Mouse (Mus musculus): ENCODE measurements around the gene Chka. TPM values are rescaled to one million over a fixed set of nuclear protein-coding genes. Genes with fewer than 3 reads are reported as not detected.
A peak's percentile ranks its signal among the peaks of the same experiment; 100 is the strongest.

Gene Chka
- polyA plus RNA-seq, 1 experiment from 2014 or later, result 66.6 TPM

DNA sequence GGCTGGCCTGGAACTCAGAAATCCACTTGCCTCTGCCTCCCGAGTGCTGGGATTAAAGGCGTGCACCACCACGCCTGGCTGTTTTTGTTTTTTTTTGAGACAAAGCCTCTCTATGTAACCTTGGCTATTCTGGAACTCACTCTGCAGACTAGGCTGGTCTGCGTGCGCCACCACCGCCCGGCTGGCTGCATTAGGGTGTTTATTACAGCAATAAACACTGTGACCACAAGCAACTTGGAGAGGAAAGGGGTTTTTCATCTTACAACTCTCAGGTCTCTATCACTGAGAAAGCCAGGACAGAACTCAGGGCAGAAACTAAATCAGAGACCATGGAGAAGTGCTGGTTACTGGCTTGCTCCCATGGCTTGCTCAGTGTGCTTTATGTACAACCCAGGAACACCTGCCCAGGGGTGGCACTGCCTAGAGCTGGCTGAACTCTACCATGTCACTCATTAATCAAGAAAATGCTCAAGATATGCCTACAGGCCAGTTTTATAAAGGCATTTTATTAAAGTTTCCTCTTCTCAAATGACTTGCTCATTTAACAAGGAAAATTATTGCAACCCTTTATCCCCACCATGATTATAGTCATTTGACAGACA, 3.3 kb upstream of the Chka start:
- H3K9ac ChIP-seq, result no peak overlapping the region
- H3K4me2 ChIP-seq, result no peak overlapping the region
- 87% methylated on average over 7 of the region's 7 CpGs for WGBS
- no peaks in the 10 kb centered on the region for H3K27me3 ChIP-seq
- H3K4me1 ChIP-seq (replicated peaks), result peaks cover 13% of the 10 kb centered on the region
- H3K4me3 ChIP-seq, result no peak overlapping the region
- no peak for ATAC-seq (ENCODE audit: low FRiP score, low read depth)
- no peaks in the 10 kb centered on the region for H3K36me3 ChIP-seq
- H3K27ac ChIP-seq (replicated peaks), result no peak overlapping the region
- H3K9me3 ChIP-seq, result no peaks in the 10 kb centered on the region

DNA sequence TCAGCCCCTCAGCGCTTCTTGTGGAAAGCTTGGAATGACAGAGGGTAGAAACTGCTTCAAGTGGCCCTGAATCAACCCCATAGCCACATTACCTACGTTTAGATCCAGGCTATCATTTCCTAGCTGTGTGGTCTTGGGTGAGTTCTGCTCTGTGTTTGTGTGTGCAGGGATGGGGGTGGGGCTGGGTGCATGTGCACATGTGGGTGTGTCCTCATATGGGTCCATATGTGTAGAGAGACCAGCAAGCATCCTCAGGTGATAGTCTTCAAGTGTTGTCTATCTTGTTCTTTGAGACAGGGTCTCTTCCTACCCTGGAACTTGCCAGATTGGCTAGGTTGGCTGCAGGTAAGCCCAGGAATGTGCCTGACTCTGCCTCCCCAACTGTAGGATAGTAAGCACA, 2.3 kb upstream of the Chka start:
- no peaks in the 10 kb centered on the region for H3K27me3 ChIP-seq
- no peaks in the 10 kb centered on the region for H3K36me3 ChIP-seq
- H3K4me2 ChIP-seq, result no peak overlapping the region
- H3K9me3 ChIP-seq, result no peaks in the 10 kb centered on the region
- H3K27ac ChIP-seq (replicated peaks), result no peak overlapping the region
- H3K9ac ChIP-seq, result no peak overlapping the region
- 94% methylated on average over 2 of the region's 2 CpGs for WGBS
- peaks cover 22% of the 10 kb centered on the region for H3K4me1 ChIP-seq (replicated peaks)
- H3K4me3 ChIP-seq, result no peak overlapping the region
- no peak for ATAC-seq (ENCODE audit: low FRiP score, low read depth)

DNA sequence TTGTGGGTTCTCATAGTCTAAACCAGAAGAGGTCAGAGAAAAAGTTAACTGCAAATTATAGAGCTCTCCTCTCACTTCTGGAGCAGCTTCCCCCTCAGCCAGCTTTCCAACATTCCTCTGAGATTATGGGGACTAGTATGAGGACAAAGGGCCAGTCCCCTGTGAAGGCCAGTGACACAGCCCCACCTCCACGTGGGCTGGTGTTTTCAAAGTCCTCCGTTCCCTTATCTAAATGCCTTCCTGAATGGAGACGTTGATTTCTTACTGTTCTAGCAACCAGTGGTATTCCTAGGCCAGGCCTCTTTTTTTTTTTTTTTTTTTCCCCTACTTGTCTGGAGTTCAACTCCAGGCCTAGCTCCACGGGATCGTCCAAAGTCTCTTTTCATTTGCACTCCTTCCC, 1.5 kb upstream of the Chka start:
- H3K27ac ChIP-seq (replicated peaks), result no peak overlapping the region
- H3K4me3 ChIP-seq, result no peak overlapping the region
- H3K36me3 ChIP-seq, result no peaks in the 10 kb centered on the region
- peaks cover 28% of the 10 kb centered on the region for H3K4me1 ChIP-seq (replicated peaks)
- H3K27me3 ChIP-seq, result no peaks in the 10 kb centered on the region
- H3K9me3 ChIP-seq, result no peaks in the 10 kb centered on the region
- 66% methylated on average over 5 of the region's 5 CpGs for WGBS
- no peak overlapping the region for H3K4me2 ChIP-seq
- no peak overlapping the region for H3K9ac ChIP-seq
- no peak for ATAC-seq (ENCODE audit: low FRiP score, low read depth)

GRCm38 (mm10) chr19:3850847-3851469, 615 bp upstream of the Chka start:
- 5% methylated on average over 19 of the region's 19 CpGs for WGBS
- peak; percentile 5; the same call in 1 of the 2 replicates for ATAC-seq (ENCODE audit: low FRiP score, low read depth)
- H3K4me1 ChIP-seq (replicated peaks), result peaks cover 37% of the 10 kb centered on the region

DNA sequence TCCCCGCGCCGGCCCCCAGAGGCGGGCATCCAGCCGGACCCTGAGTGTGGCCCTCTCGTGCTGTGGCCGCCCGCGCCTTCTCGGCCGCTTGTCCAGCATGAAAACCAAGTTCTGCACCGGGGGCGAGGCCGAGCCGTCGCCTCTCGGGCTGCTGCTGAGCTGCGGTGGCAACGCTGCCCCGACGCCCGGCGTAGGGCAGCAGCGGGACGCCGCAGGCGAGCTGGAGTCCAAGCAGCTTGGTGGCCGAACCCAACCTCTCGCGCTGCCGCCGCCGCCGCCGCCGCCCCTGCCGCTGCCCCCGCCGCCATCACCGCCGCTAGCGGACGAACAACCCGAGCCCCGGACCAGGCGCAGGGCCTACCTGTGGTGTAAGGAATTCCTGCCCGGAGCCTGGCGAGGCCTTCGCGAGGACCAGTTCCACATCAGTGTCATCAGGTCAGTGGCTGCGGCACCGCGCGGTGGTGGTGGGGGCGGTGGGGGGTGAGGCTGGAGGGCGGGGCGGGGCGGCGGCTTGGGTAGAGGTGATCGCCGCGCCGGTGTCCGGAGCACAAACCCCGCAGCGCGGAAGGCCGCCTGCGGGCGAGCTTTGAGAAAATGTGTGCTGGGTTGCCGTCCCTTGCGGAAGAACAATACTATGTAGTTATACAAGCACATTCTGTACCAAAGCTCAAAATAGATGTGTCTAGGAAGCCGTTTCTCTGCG, 557 bp downstream of the Chka start:
- WGBS, result under 1% methylated on average over 68 of the region's 74 CpGs
- H3K4me2 ChIP-seq, result peak overlapping the region; percentile 64
- H3K27me3 ChIP-seq, result no peaks in the 10 kb centered on the region
- ATAC-seq (ENCODE audit: low FRiP score, low read depth), result no peak; the same call in 1 of the 2 replicates
- peak overlapping the region; percentile 75 for H3K4me3 ChIP-seq
- peak overlapping the region; percentile 98 for H3K27ac ChIP-seq (replicated peaks)
- no peaks in the 10 kb centered on the region for H3K36me3 ChIP-seq
- H3K4me1 ChIP-seq (replicated peaks), result peaks cover 45% of the 10 kb centered on the region
- no peaks in the 10 kb centered on the region for H3K9me3 ChIP-seq
- H3K9ac ChIP-seq, result peak overlapping the region; percentile 82

More at GRCm38 (mm10) chr19:3850847-3851469, 615 bp upstream of the Chka start:
- Histone ChIP-seq H3K27me3 (no peaks in the 10 kb centered on the region), H3K9ac (peak overlapping the region; percentile 32), H3K36me3 (no peaks in the 10 kb centered on the region), H3K9me3 (no peaks in the 10 kb centered on the region), H3K4me2 (peak overlapping the region; percentile 64), H3K27ac (replicated peaks) (peak overlapping the region; percentile 69), H3K4me3 (peak overlapping the region; percentile 75)

GRCm38 (mm10) chr19:3853121-3853520, 1.5 kb downstream of the Chka start:
- peak overlapping the region; percentile 75 for H3K4me3 ChIP-seq
- no peaks in the 10 kb centered on the region for H3K36me3 ChIP-seq
- no peaks in the 10 kb centered on the region for H3K27me3 ChIP-seq
- H3K9me3 ChIP-seq, result no peaks in the 10 kb centered on the region
- H3K27ac ChIP-seq (replicated peaks), result no peak overlapping the region
- ATAC-seq (ENCODE audit: low FRiP score, low read depth), result no peak
- H3K4me2 ChIP-seq, result peak overlapping the region; percentile 64
- no peak overlapping the region for H3K9ac ChIP-seq
- peaks cover 48% of the 10 kb centered on the region for H3K4me1 ChIP-seq (replicated peaks)
- WGBS, result 93% methylated on average over 10 of the region's 10 CpGs

GRCm38 (mm10) chr19:3853891-3854290, 2.3 kb downstream of the Chka start:
- H3K9ac ChIP-seq, result 0 out of 2 replicates have a peak overlapping the region, but pooled peaks have one; percentile 15
- no peak for ATAC-seq (ENCODE audit: low FRiP score, low read depth)
- H3K36me3 ChIP-seq, result no peaks in the 10 kb centered on the region
- no peak overlapping the region for H3K27ac ChIP-seq (replicated peaks)
- H3K4me2 ChIP-seq, result peak overlapping the region; percentile 64
- H3K4me1 ChIP-seq (replicated peaks), result peaks cover 48% of the 10 kb centered on the region
- H3K9me3 ChIP-seq, result no peaks in the 10 kb centered on the region
- no peaks in the 10 kb centered on the region for H3K27me3 ChIP-seq
- 95% methylated on average over 1 of the region's 1 CpGs for WGBS
- H3K4me3 ChIP-seq, result 0 out of 2 replicates have a peak overlapping the region, but pooled peaks have one; percentile 75

DNA sequence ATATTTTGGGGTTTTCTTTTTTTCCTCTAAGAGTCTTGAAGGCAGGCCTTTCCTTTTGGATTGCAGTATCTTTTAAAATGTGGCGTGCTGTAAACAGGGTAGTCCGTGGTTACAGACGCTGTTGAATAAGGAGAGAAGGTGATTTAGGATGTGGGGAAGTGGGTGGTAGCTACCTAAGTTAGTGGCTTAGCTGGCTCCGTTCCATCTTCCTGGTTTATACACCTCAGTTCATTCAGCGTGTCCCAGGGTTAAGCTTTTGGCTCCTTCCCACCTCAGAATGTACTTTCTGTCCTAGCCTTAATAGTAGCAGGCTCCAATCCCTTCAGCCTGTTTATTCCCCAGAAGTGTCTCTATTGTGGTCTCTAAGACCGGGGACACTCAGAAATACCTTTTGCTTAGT, 3.5 kb downstream of the Chka start:
- Histone ChIP-seq H3K9ac (no peak overlapping the region), H3K36me3 (no peaks in the 10 kb centered on the region), H3K4me3 (no peak overlapping the region), H3K4me2 (peak overlapping the region; percentile 22), H3K4me1 (replicated peaks) (peaks cover 48% of the 10 kb centered on the region), H3K9me3 (no peaks in the 10 kb centered on the region), H3K27ac (replicated peaks) (peak overlapping the region; percentile 20; the same call in 1 of the 2 replicates), H3K27me3 (no peaks in the 10 kb centered on the region)
- 67% methylated on average over 6 of the region's 6 CpGs for WGBS
- no peak for ATAC-seq (ENCODE audit: low FRiP score, low read depth)

- H3K4me1 ChIP-seq (replicated peaks), result peaks cover 48% of the 10 kb centered on the region
- 24% methylated on average over 4 of the region's 4 CpGs for WGBS
- H3K27me3 ChIP-seq, result no peaks in the 10 kb centered on the region
- no peak for ATAC-seq (ENCODE audit: low FRiP score, low read depth)
- H3K9me3 ChIP-seq, result no peaks in the 10 kb centered on the region
- no peak overlapping the region for H3K9ac ChIP-seq
- peak overlapping the region; percentile 22 for H3K4me2 ChIP-seq
- H3K27ac ChIP-seq (replicated peaks), result peak overlapping the region; percentile 20; the same call in 1 of the 2 replicates
- H3K36me3 ChIP-seq, result no peaks in the 10 kb centered on the region
- H3K4me3 ChIP-seq, result no peak overlapping the region
Observed at GRCm38 (mm10) chr19:3855601-3856000, 4.0 kb downstream of the Chka start.

DNA sequence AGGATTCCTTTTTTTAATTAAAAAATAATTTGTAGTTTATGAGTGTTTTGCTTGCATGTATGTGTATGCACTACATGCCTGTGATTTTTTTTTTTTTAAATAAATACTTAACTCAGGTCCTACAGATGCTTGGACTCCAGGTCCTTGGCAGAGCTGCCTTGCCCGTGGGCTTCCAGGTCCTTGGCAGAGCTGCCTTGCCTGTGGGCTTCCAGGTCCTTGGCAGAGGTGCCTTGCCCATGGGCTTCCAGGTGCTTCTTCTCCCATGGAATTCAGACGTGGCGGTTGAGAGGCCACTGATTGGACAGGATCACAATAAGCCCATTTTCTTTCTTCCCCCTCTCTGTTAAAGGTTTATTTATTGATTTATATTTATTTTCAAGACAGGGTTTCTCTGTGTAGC, 5.6 kb downstream of the Chka start:
- Histone ChIP-seq H3K4me3 (no peak overlapping the region), H3K4me2 (no peak overlapping the region), H3K4me1 (replicated peaks) (peaks cover 40% of the 10 kb centered on the region), H3K9ac (no peak overlapping the region), H3K27me3 (no peaks in the 10 kb centered on the region), H3K27ac (replicated peaks) (no peak overlapping the region), H3K9me3 (no peaks in the 10 kb centered on the region), H3K36me3 (no peaks in the 10 kb centered on the region)
- ATAC-seq (ENCODE audit: low FRiP score, low read depth), result no peak
- 68% methylated on average over 3 of the region's 3 CpGs for WGBS

DNA sequence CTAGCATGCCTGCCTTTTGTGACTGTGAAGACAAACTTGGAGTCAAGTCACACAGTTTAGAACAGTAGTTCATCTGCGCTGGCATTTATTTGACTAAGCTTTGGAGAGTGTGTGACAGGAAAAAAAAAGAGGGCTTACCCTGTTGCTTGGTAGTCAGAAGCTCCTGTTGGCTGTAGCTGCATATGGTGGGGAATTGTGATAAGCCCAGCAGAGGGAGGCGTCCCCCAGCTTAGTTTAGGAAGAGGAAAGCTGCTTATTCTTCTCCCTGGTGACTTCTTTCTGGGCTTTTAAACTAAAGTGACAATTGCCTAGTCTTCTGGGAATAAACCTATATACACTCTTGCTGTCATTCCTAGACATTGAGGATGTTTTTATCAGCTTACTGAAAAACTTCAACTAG, 11.1 kb downstream of the Chka start:
- 0 out of 2 replicates have a peak, but pooled peaks cover 2% of the 10 kb centered on the region for H3K9me3 ChIP-seq
- no peaks in the 10 kb centered on the region for H3K4me1 ChIP-seq (replicated peaks)
- H3K36me3 ChIP-seq, result peaks cover 10% of the 10 kb centered on the region; the same call in 1 of the 2 replicates
- ATAC-seq (ENCODE audit: low FRiP score, low read depth), result no peak
- no peaks in the 10 kb centered on the region for H3K27me3 ChIP-seq
- H3K4me2 ChIP-seq, result no peak overlapping the region
- WGBS, result 78% methylated on average over 2 of the region's 2 CpGs
- no peak overlapping the region for H3K9ac ChIP-seq
- H3K27ac ChIP-seq (replicated peaks), result no peak overlapping the region
- H3K4me3 ChIP-seq, result no peak overlapping the region

DNA sequence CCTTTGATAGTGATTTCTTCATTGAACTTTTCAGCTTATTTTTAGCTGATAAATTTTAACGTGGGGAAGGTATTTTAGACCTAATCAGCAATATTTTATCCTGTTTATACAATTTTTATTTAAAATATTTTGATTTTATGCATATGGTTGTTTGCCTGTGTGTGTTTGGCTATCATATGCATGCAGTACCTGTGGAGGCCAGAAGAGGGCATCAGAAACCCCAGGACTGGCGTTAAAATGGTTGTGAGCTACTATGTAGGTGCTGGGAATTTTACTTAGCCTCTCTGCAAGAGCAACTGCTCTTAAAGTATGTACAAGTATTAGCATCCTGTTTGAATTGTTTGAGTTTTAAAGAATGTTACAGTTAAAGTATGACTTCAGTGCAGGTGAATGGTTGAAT, 13.4 kb downstream of the Chka start:
- 85% methylated on average over 2 of the region's 2 CpGs for WGBS

More for the DNA sequence above, 13.4 kb downstream of the Chka start:
- ATAC-seq (ENCODE audit: low FRiP score, low read depth), result no peak
- no peaks in the 10 kb centered on the region for H3K4me1 ChIP-seq (replicated peaks)
- peaks cover 10% of the 10 kb centered on the region; the same call in 1 of the 2 replicates for H3K36me3 ChIP-seq
- no peaks in the 10 kb centered on the region for H3K27me3 ChIP-seq
- no peak overlapping the region for H3K27ac ChIP-seq (replicated peaks)
- no peak overlapping the region for H3K4me3 ChIP-seq
- H3K4me2 ChIP-seq, result no peak overlapping the region
- H3K9ac ChIP-seq, result no peak overlapping the region
- 0 out of 2 replicates have a peak, but pooled peaks cover 2% of the 10 kb centered on the region for H3K9me3 ChIP-seq
